Mouse (Mus musculus): Measurements from ENCODE around the gene Adap1. TPM values are rescaled to one million over a fixed set of nuclear protein-coding genes. Genes with fewer than 3 reads are reported as not detected.

Gene Adap1
- total and polyA plus RNA-seq, 3 experiments, result 1.5 to 2.8 (median 1.7) TPM

DNA sequence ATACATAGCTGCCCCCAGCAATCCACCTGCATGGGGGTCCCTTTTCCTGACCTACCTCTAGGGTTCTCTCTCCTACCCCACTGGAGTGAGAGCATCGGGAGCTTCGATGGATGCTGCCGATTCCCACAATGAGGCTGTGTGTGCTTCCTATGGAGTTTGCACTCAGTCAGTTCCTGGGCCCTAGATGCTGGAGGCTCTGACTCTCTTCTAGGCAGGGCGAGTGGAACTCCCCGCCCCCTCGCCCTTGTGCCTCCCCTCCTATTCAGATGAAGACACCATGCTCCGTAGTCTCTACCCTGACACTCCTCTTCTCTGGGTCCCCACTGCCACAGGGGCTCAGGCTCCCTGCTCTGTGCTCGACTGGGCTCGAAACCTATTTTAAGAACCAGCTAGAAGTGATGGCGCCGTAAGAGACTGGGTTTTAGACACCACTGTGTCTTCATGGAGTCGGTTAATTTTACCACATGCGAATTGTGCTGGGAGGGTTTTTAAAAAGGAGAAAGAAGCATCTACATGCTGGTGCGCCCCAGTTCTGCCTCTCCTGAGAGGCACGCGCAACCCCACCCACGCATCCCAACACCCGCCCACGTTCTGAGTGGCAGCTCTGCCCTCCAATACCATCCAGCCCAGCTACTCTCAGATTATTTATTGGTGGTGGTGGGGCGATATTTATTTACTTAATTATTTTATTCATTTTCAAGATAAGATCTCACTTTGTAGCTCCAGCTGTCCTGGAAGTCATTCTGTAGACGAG, 7.5 kb downstream of the Adap1 start:
- H3K79me2 ChIP-seq (replicated peaks; ENCODE audit: control insufficient read depth, insufficient read depth, low read length), result no peaks in the 10 kb centered on the region
- no peak overlapping the region for H3K4me3 ChIP-seq
- no peak for TF ChIP-seq EP300 (IDR thresholded peaks at IDR 0.05; ENCODE audit: insufficient read depth, low read depth, low read length)
- TF ChIP-seq CTCF (IDR thresholded peaks at IDR 0.05), result no peak
- no peak for TF ChIP-seq POLR2A (IDR thresholded peaks at IDR 0.05; ENCODE audit: insufficient read depth, low read depth, low read length)
- no peaks in the 10 kb centered on the region for H3K36me3 ChIP-seq (ENCODE audit: control insufficient read depth, insufficient read depth, low read length)
- no peak overlapping the region for H3K9ac ChIP-seq (ENCODE audit: low read depth, low read length)
- no peaks in the 10 kb centered on the region for H3K27me3 ChIP-seq (ENCODE audit: control insufficient read depth, insufficient read depth, low read length)
- H3K4me1 ChIP-seq (ENCODE audit: control insufficient read depth, insufficient read depth, low read length), result no peaks in the 10 kb centered on the region; the same call in 1 of the 2 replicates
- intact Hi-C loops (cut with DNase I), result no loop called here
- 71% methylated on average over 21 of the region's 21 CpGs for WGBS
- H3K27ac ChIP-seq, result no peak overlapping the region
- DNase-seq, result no peak

- Histone ChIP-seq H3K4me1 (ENCODE audit: control insufficient read depth, insufficient read depth, low read length) (no peaks in the 10 kb centered on the region; the same call in 1 of the 2 replicates), H3K27ac (no peak overlapping the region), H3K36me3 (ENCODE audit: control insufficient read depth, insufficient read depth, low read length) (no peaks in the 10 kb centered on the region), H3K4me3 (no peak overlapping the region), H3K9ac (ENCODE audit: low read depth, low read length) (no peak overlapping the region), H3K79me2 (replicated peaks; ENCODE audit: control insufficient read depth, insufficient read depth, low read length) (no peaks in the 10 kb centered on the region), H3K27me3 (ENCODE audit: control insufficient read depth, insufficient read depth, low read length) (no peaks in the 10 kb centered on the region)
- WGBS, result 77% methylated on average over 6 of the region's 6 CpGs
- DNase-seq, result no peak
- no peak for TF ChIP-seq EP300 (IDR thresholded peaks at IDR 0.05; ENCODE audit: insufficient read depth, low read depth, low read length)
- no peak for TF ChIP-seq CTCF (IDR thresholded peaks at IDR 0.05)
- no peak for TF ChIP-seq POLR2A (IDR thresholded peaks at IDR 0.05; ENCODE audit: insufficient read depth, low read depth, low read length)
- intact Hi-C loops (cut with DNase I), result no loop called here
Measured at GRCm38 (mm10) chr5:139316982-139317675, 8.3 kb downstream of the Adap1 start.

DNA sequence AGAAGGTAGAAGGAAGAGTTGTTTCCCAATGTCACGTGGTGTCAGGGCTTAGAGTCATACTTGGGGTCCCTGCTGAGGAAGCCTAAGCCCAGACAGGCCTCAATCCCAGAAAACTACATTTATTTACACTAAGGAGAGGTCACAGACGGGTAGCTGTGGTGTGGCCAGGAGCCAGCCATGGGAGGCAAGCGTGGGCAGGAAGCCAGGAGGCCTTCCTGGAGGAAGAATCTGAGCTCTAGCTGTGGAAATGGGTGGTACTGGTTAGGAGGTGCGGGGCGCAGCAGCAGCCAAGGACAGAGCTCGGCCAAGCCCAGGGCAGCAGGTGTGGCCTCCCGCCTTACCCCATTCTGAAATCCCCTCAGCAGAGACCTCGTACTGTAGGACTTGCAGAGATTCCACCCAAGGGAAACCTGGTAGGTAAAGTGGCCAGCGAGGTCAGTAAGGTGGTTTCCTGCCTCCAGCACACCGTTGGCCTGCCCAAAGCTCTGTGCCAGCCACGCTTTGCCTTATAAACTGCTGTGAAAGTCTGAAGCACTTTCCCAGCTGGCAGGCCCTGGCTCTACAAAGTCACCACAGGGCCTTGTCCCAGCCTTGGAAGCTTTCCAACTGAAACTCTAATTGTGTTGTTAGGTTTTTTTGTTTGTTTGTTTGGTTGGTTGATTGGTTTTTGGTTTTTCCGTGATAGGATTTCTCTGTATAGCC, 10.3 kb downstream of the Adap1 start:
- Histone ChIP-seq H3K27me3 (ENCODE audit: control insufficient read depth, insufficient read depth, low read length) (no peaks in the 10 kb centered on the region), H3K36me3 (ENCODE audit: control insufficient read depth, insufficient read depth, low read length) (no peaks in the 10 kb centered on the region), H3K27ac (no peak overlapping the region), H3K9ac (ENCODE audit: low read depth, low read length) (no peak overlapping the region), H3K79me2 (replicated peaks; ENCODE audit: control insufficient read depth, insufficient read depth, low read length) (no peaks in the 10 kb centered on the region), H3K4me1 (ENCODE audit: control insufficient read depth, insufficient read depth, low read length) (no peaks in the 10 kb centered on the region; the same call in 1 of the 2 replicates), H3K4me3 (no peak overlapping the region)
- no peak for DNase-seq
- WGBS, result 76% methylated on average over 12 of the region's 12 CpGs
- intact Hi-C loops (cut with DNase I), result no loop called here
- TF ChIP-seq POLR2A (IDR thresholded peaks at IDR 0.05; ENCODE audit: insufficient read depth, low read depth, low read length), result no peak
- no peak for TF ChIP-seq EP300 (IDR thresholded peaks at IDR 0.05; ENCODE audit: insufficient read depth, low read depth, low read length)
- no peak for TF ChIP-seq CTCF (IDR thresholded peaks at IDR 0.05)

DNA sequence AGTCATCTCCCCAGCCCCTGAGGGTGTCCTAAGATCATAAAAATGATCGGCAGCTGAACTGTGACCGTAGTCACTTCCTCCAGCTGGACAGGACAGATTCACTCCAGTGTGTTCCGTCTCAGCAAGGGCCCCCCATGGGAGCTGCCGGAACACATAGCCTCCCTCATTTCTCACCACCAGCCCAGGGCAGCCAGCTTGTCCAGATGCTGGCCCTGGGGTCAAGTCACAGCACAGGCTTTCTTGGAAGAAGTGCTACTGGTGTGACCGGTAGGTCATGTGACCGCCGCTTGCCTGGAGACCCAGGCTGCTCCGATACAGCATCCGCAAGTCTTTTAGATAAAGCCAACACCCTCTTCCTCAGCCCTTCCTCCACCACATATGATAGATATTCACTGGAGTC, 11.9 kb downstream of the Adap1 start:
- intact Hi-C loops (cut with DNase I), result no loop called here
- 49% methylated on average over 9 of the region's 9 CpGs for WGBS
- Histone ChIP-seq H3K27me3 (ENCODE audit: control insufficient read depth, insufficient read depth, low read length) (no peaks in the 10 kb centered on the region), H3K4me3 (no peak overlapping the region), H3K27ac (no peak overlapping the region), H3K79me2 (replicated peaks; ENCODE audit: control insufficient read depth, insufficient read depth, low read length) (no peaks in the 10 kb centered on the region), H3K9ac (ENCODE audit: low read depth, low read length) (no peak overlapping the region), H3K4me1 (ENCODE audit: control insufficient read depth, insufficient read depth, low read length) (no peaks in the 10 kb centered on the region; the same call in 1 of the 2 replicates), H3K36me3 (ENCODE audit: control insufficient read depth, insufficient read depth, low read length) (no peaks in the 10 kb centered on the region)
- DNase-seq, result no peak
- TF ChIP-seq CTCF (IDR thresholded peaks at IDR 0.05) (no peak), POLR2A (IDR thresholded peaks at IDR 0.05; ENCODE audit: insufficient read depth, low read depth, low read length) (no peak), EP300 (IDR thresholded peaks at IDR 0.05; ENCODE audit: insufficient read depth, low read depth, low read length) (no peak)

- Histone ChIP-seq H3K4me1 (ENCODE audit: control insufficient read depth, insufficient read depth, low read length) (no peaks in the 10 kb centered on the region; the same call in 1 of the 2 replicates), H3K27ac (no peak overlapping the region), H3K9ac (ENCODE audit: low read depth, low read length) (no peak overlapping the region), H3K79me2 (replicated peaks; ENCODE audit: control insufficient read depth, insufficient read depth, low read length) (no peaks in the 10 kb centered on the region), H3K27me3 (ENCODE audit: control insufficient read depth, insufficient read depth, low read length) (no peaks in the 10 kb centered on the region), H3K4me3 (no peak overlapping the region), H3K36me3 (ENCODE audit: control insufficient read depth, insufficient read depth, low read length) (no peaks in the 10 kb centered on the region)
- intact Hi-C loops (cut with DNase I), result no loop called here
- DNase-seq, result no peak
- WGBS, result 84% methylated on average over 9 of the region's 9 CpGs
- TF ChIP-seq CTCF (IDR thresholded peaks at IDR 0.05), result no peak
- no peak for TF ChIP-seq EP300 (IDR thresholded peaks at IDR 0.05; ENCODE audit: insufficient read depth, low read depth, low read length)
- no peak for TF ChIP-seq POLR2A (IDR thresholded peaks at IDR 0.05; ENCODE audit: insufficient read depth, low read depth, low read length)
Measured at GRCm38 (mm10) chr5:139311822-139312221, 13.6 kb downstream of the Adap1 start.

Measured in heart, adult 2 months (tissue).